Mouse (Mus musculus) stomach, postnatal 0 days (tissue): ENCODE data around the gene St6galnac5.

Experiments used
- CTCF ChIP-seq: IDR thresholded peaks from 2 replicates; pipeline ENCODE4 v1.5.1; 2016; ENCODE audit warnings: antibody characterized with exemption, low read depth, mild to moderate bottlenecking, moderate library complexity
- EP300 ChIP-seq: optimal IDR thresholded peaks from 2 replicates; pipeline ENCODE3; 2016; ENCODE audit warnings: antibody characterized with exemption

GRCm38 (mm10) chr3:152956771-152957170 is 25.3 kb downstream of the St6galnac5 start:
- TF ChIP-seq EP300 = no peak
- no peak for TF ChIP-seq CTCF
